Mouse (Mus musculus) bone marrow, adult 2 months (tissue): ENCODE data around the gene Fbp1.

Source experiments
- CTCF ChIP-seq: fragments of 200-500 bp; IDR thresholded peaks from 2 replicates; pipeline ENCODE4 v1.5.1; 2011; ENCODE audit warnings: low read length, control low read depth; ENCODE audit not compliant: control insufficient read depth, insufficient read depth
- POLR2A ChIP-seq: fragments of 200-500 bp; IDR thresholded peaks from 2 replicates; pipeline ENCODE4 v1.6.1; 2011; ENCODE audit warnings: low read depth, mild to moderate bottlenecking, control low read depth, low read length, borderline replicate concordance; ENCODE audit not compliant: control insufficient read depth

GRCm38 (mm10) chr13:62883436-62883835 is 4.6 kb downstream of the Fbp1 start:
- TF ChIP-seq POLR2A: no peak
- TF ChIP-seq CTCF: no peak
